Mouse (Mus musculus): ENCODE measurements at regions not wholly inside any gene's neighbourhood (a gene's known extent, or its start where the extent isn't known, plus 50 kb on each side); places are given as distances from the start of the nearest gene placed in this dataset.

GRCm38 (mm10) chr4:153861420-153861819, 95.6 kb upstream of the A430005L14Rik start:
- TF ChIP-seq EP300 (IDR thresholded peaks at IDR 0.05; ENCODE audit: low read depth in 1 of 2, low read length in 2 of 2) (no peak), HCFC1 (IDR thresholded peaks at IDR 0.05; ENCODE audit: low read depth, low read length) (no peak), POLR2A (IDR thresholded peaks at IDR 0.05; ENCODE audit: control insufficient read depth in 1 of 2, insufficient read depth in 1 of 2, low read depth in 1 of 2, low read length in 2 of 2, poor library complexity in 1 of 2) (no peak), CTCF (IDR thresholded peaks at IDR 0.05 in 2 of 3, conservative IDR thresholded peaks at IDR 0.05 in 1 of 3; ENCODE audit: control insufficient read depth in 1 of 3, insufficient read depth in 1 of 3, low read depth in 2 of 3, low read length in 3 of 3, poor library complexity in 1 of 3, severe bottlenecking in 1 of 3) (no peak), CHD2 (IDR thresholded peaks at IDR 0.05; ENCODE audit: low read length) (no peak), SIN3A (IDR thresholded peaks at IDR 0.05; ENCODE audit: low read length) (no peak), ETS1 (IDR thresholded peaks at IDR 0.05; ENCODE audit: low read depth, low read length) (no peak), ZNF384 (IDR thresholded peaks at IDR 0.05; ENCODE audit: low read depth, low read length) (no peak), NRF1 (IDR thresholded peaks at IDR 0.05; ENCODE audit: insufficient read depth, low read depth, low read length, poor library complexity, severe bottlenecking) (no peak)

Data from MEL (cell line).